Mouse (Mus musculus): Measurements from ENCODE around the gene Dmap1. TPM values are rescaled to one million over a fixed set of nuclear protein-coding genes. Genes with fewer than 3 reads are reported as not detected.

Dmap1 gene
- polyA plus RNA-seq, 1 experiment from 2014 or later: 63.6 TPM

DNA sequence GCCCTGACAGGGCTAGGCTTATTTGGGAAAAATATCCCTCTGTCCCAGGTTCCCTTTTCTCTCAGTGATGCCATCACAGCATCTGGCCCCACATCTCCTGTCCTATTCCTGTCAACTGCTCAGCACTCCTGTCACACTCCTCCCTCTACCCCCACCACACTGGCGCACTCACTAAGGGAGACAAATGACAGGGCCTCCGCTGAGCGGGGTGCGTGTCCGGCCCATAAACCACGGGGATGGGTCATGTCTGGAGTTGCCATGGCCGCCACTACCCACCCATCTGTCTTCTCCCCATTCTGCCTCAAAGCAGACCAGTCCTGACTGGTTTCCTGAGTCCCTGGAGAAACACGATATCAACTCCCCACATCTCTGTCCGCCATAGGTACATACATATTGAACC is 10.0 kb downstream of the Dmap1 start:
- H3K4me3 ChIP-seq: no peak overlapping the region
- H3K36me3 ChIP-seq: peaks cover 43% of the 10 kb centered on the region
- H3K27ac ChIP-seq: no peak overlapping the region
- no peaks in the 10 kb centered on the region for H3K9me3 ChIP-seq
- no peaks in the 10 kb centered on the region for H3K27me3 ChIP-seq (ENCODE audit: insufficient read depth, poor library complexity, severe bottlenecking)
- H3K4me1 ChIP-seq: 0 out of 2 replicates have a peak, but pooled peaks cover 5% of the 10 kb centered on the region
- 80% methylated on average over 9 of the region's 9 CpGs for WGBS
- no peak for DNase-seq (ENCODE audit: low spot score)

DNA sequence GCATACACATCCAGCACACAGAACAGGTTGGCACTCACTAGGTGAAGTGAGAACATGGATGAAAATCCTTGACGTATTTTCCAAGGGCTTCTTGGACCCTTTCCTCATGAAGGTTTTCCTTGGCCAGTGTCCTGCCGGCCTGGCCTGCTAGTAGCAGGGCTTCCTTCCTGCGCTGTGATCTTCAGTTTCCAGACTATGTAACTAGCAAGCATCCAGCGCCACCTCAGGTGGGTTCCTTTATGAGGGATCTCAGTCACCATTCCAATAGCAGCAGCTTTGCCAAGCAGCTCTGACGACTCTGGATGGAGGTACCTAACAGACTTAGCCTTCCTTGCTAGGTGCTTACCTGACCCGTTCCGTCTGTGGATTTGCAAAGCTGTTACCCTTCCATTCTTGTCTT is 12.2 kb downstream of the Dmap1 start:
- no peak overlapping the region for H3K4me3 ChIP-seq
- 74% methylated on average over 7 of the region's 7 CpGs for WGBS
- H3K27me3 ChIP-seq (ENCODE audit: insufficient read depth, poor library complexity, severe bottlenecking): no peaks in the 10 kb centered on the region
- DNase-seq (ENCODE audit: low spot score): no peak
- H3K4me1 ChIP-seq: 0 out of 2 replicates have a peak, but pooled peaks cover 5% of the 10 kb centered on the region
- H3K36me3 ChIP-seq: peaks cover 25% of the 10 kb centered on the region
- H3K9me3 ChIP-seq: no peaks in the 10 kb centered on the region
- no peak overlapping the region for H3K27ac ChIP-seq

DNA sequence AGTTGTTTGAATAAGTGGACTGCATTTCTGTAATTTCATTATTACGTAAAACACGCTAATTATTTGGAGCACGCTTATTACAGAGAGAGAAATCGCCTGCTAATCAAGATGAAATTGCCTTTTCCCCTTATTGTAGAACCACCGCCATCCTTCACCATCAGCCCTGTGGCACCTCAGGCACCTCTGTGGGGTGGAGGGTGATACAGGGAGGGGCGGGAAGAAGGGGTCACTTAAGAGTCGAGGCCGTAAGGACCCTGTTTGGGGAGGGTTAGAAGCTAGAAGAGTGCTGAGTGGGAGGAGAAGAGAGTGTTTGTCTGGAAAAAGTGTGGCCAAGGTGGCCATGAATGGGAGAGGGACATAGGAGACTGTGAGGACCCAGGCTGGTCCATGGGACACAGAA is 16.0 kb downstream of the Dmap1 start:
- DNase-seq (ENCODE audit: low spot score): no peak
- no peaks in the 10 kb centered on the region for H3K9me3 ChIP-seq
- H3K4me1 ChIP-seq: no peaks in the 10 kb centered on the region
- no peak overlapping the region for H3K4me3 ChIP-seq
- H3K36me3 ChIP-seq: peaks cover 6% of the 10 kb centered on the region; the same call in 1 of the 2 replicates
- H3K27me3 ChIP-seq (ENCODE audit: insufficient read depth, poor library complexity, severe bottlenecking): no peaks in the 10 kb centered on the region
- no peak overlapping the region for H3K27ac ChIP-seq
- WGBS: 82% methylated on average over 8 of the region's 8 CpGs

DNA sequence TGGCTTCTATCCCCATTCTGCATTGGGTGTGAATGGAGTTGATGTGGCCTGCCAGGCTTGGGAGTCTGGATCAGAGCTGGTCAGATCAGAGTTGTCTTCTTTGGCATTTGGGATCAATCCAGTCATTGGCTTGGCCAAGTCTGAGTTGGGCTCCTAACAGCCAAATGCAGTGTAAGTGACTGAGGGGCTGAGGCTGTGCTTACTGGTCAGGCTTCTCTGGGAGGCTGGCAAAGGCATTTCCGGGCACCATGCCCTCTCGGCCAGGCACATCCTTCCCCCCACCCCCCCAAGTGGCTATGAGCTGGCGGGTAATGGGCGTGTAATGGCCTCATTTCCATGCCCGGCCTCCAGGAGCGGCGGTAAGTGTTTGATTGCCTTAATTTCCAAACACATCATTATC is 16.5 kb downstream of the Dmap1 start:
- no peak for DNase-seq (ENCODE audit: low spot score)
- peaks cover 11% of the 10 kb centered on the region; the same call in 1 of the 2 replicates for H3K36me3 ChIP-seq
- 92% methylated on average over 7 of the region's 7 CpGs for WGBS
- H3K27me3 ChIP-seq (ENCODE audit: insufficient read depth, poor library complexity, severe bottlenecking): no peaks in the 10 kb centered on the region
- no peaks in the 10 kb centered on the region for H3K9me3 ChIP-seq
- no peak overlapping the region for H3K4me3 ChIP-seq
- H3K27ac ChIP-seq: no peak overlapping the region
- no peaks in the 10 kb centered on the region for H3K4me1 ChIP-seq

DNA sequence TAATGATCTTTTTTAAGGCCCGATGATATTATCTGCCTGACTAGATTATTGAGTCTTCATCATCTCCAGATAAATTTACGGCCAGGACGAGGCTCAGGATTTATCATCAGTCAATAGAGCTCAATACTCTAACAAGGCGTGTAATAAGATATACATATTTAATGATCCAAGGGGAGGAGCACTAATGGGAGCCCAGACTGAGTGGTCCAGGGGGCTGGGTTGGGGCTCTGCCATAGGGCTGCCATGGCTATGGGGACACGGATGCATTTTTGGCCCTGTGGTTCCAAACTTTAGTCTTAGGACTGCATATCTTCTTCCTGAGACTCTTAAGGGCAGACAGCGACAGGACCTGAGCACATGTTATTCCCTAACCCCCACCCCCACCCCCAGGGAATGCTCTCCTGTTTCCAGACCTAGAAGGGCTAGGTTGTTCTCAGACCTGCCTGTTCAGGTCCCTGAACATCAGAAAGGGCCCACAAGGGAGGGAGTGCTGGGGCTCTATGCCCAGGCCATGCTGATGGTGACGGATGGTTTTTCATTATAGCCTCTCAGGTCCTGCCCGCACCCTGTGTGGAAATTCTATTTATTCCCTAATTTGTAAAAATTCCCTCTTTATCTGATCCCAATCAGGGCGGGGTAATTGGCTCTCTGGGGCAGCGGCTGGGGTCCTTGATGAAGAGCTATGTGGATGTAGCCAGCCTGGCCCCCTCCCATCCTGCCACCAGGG is 17.5 kb downstream of the Dmap1 start:
- Histone ChIP-seq H3K27ac (no peak overlapping the region), H3K4me1 (no peaks in the 10 kb centered on the region), H3K36me3 (peaks cover 18% of the 10 kb centered on the region; the same call in 1 of the 2 replicates), H3K9me3 (no peaks in the 10 kb centered on the region), H3K4me3 (no peak overlapping the region), H3K27me3 (ENCODE audit: insufficient read depth, poor library complexity, severe bottlenecking) (no peaks in the 10 kb centered on the region)
- no peak for DNase-seq (ENCODE audit: low spot score)
- 82% methylated on average over 10 of the region's 10 CpGs for WGBS

DNA sequence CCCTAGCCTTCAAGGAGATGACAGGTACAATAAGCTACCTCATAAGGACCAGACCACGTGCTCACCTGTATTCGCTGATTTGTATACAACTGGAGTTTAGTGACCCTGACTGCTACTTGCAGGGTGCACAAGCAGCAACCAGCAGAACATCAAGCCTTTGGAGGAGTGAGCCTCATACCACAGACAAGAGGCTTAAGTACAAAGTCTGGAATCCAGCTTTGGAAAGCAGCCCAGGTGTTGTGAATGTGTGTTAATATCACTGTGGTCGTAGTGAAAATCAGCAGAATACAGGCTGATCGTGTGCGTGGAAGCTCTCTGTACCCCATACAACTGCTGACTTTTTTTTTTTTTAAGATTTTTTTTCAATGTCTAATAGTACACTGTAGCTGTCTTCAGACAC is 22.1 kb downstream of the Dmap1 start:
- Histone ChIP-seq H3K4me1 (peaks cover 36% of the 10 kb centered on the region), H3K4me3 (no peak overlapping the region), H3K36me3 (peaks cover 18% of the 10 kb centered on the region; the same call in 1 of the 2 replicates), H3K9me3 (no peaks in the 10 kb centered on the region), H3K27me3 (ENCODE audit: insufficient read depth, poor library complexity, severe bottlenecking) (no peaks in the 10 kb centered on the region), H3K27ac (no peak overlapping the region)
- 94% methylated on average over 5 of the region's 5 CpGs for WGBS
- no peak for DNase-seq (ENCODE audit: low spot score)

DNA sequence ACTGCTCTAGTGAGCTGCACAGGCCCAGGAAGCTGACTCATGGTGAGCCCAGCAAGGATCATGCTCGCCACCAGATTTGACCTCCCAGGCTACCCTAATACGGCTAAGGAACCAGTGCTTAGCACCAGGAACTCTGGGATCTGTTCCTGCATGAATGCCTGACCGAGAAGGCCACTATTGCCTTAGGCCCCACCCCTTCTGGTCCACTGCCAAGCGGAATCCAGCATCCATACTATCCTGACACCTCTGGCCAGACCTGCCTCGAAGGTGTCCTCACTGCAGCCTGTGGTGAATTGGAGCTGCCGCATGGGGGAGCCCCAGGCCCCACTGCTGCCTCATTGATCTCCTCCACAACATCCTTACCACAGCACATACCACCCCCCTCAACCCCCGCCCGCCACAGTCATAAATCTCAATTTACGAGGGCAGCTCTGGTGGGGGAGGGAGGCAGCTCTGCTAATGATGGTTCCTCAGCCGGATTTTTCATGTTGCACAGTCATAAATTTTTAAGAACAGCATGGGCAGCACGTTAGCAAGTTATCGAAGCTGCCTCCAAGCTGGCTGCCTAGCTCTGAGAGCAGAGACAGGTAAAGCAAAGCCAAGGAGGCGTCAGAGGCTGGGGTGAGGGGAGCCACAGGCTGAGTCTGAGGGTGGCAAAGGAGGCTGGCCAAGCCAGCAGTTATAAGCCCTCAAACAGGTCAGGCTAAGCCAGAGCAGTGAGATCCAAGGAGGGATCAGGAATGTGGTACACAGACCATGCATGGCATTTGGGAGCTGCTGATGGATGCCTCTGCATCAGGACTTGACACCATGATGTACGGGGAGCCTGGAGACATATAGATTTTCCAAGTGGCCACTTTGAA is 23.3 kb downstream of the Dmap1 start:
- Histone ChIP-seq H3K27ac (no peak overlapping the region), H3K4me3 (no peak overlapping the region), H3K36me3 (peaks cover 18% of the 10 kb centered on the region; the same call in 1 of the 2 replicates), H3K27me3 (ENCODE audit: insufficient read depth, poor library complexity, severe bottlenecking) (no peaks in the 10 kb centered on the region), H3K4me1 (peaks cover 48% of the 10 kb centered on the region), H3K9me3 (no peaks in the 10 kb centered on the region)
- DNase-seq (ENCODE audit: low spot score): no peak
- WGBS: 72% methylated on average over 14 of the region's 14 CpGs

DNA sequence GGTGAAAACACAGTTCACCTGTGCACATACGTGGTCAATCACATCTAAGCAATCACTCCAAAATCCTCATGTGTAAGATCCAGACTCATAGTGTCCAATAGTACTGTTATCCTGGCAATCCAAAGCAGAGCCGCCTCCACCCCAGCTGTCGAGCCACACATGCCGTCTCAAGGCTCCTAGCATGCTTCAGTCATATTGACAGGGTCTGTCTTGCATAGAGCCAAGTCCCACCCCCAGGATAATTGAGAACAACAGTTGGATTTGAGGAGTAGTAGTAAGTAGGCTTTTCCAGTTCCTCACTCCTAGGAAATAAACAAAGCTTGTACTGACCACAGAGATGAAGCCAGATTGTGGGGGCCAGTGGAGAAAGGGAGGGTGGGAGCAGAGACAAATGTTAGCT is 24.4 kb downstream of the Dmap1 start:
- Histone ChIP-seq H3K4me1 (peaks cover 53% of the 10 kb centered on the region), H3K9me3 (no peaks in the 10 kb centered on the region), H3K27me3 (ENCODE audit: insufficient read depth, poor library complexity, severe bottlenecking) (no peaks in the 10 kb centered on the region), H3K36me3 (peaks cover 18% of the 10 kb centered on the region; the same call in 1 of the 2 replicates), H3K27ac (no peak overlapping the region), H3K4me3 (no peak overlapping the region)
- 76% methylated on average over 4 of the region's 4 CpGs for WGBS
- no peak for DNase-seq (ENCODE audit: low spot score)

DNA sequence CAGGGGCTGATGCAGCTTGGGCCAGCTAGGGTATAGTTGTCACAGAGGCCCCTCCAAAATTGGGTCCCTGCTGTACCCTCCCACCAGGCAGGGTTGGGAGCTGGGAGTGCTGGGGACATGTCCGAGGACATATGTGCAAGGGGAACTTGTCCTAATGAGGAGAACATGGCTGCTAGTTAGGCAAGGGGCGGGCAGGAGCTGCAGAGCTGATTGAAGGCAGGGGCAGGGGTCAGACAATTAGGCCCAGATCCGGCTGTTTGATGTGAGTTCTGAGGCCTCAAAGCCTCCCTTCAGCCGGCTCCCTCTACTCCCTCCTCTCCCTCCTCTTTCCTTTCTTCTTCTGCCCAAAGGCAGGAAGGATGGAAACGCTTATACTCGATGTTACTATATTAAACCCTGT is 25.1 kb downstream of the Dmap1 start:
- no peak for DNase-seq (ENCODE audit: low spot score)
- Histone ChIP-seq H3K4me3 (no peak overlapping the region), H3K27ac (no peak overlapping the region), H3K9me3 (no peaks in the 10 kb centered on the region), H3K36me3 (peaks cover 18% of the 10 kb centered on the region; the same call in 1 of the 2 replicates), H3K27me3 (ENCODE audit: insufficient read depth, poor library complexity, severe bottlenecking) (no peaks in the 10 kb centered on the region), H3K4me1 (peaks cover 59% of the 10 kb centered on the region)
- 55% methylated on average over 6 of the region's 6 CpGs for WGBS

DNA sequence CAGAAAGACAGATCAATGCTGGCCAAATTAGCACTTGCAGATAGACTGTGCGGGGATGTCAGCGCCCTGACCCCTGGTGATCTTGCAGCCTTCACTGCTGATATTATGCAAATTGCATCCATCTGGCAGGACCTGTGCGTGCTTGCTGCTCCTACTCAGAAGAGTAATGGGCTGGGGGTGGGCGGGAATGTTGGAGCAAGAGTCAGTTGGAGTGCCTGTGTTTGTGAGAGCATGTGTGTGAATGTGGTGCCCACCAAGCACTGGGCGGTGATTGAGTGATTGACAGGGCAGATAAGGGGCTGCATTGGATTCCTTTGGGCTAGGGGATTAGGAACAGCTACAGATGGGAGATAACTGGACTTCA is 26.6 kb downstream of the Dmap1 start:
- H3K36me3 ChIP-seq: peaks cover 6% of the 10 kb centered on the region; the same call in 1 of the 2 replicates
- H3K9me3 ChIP-seq: no peaks in the 10 kb centered on the region
- 21% methylated on average over 5 of the region's 5 CpGs for WGBS
- DNase-seq (ENCODE audit: low spot score): no peak
- H3K27ac ChIP-seq: peak overlapping the region; percentile 62; the same call in 1 of the 2 replicates
- H3K4me3 ChIP-seq: no peak overlapping the region
- peaks cover 68% of the 10 kb centered on the region for H3K4me1 ChIP-seq
- H3K27me3 ChIP-seq (ENCODE audit: insufficient read depth, poor library complexity, severe bottlenecking): no peaks in the 10 kb centered on the region

DNA sequence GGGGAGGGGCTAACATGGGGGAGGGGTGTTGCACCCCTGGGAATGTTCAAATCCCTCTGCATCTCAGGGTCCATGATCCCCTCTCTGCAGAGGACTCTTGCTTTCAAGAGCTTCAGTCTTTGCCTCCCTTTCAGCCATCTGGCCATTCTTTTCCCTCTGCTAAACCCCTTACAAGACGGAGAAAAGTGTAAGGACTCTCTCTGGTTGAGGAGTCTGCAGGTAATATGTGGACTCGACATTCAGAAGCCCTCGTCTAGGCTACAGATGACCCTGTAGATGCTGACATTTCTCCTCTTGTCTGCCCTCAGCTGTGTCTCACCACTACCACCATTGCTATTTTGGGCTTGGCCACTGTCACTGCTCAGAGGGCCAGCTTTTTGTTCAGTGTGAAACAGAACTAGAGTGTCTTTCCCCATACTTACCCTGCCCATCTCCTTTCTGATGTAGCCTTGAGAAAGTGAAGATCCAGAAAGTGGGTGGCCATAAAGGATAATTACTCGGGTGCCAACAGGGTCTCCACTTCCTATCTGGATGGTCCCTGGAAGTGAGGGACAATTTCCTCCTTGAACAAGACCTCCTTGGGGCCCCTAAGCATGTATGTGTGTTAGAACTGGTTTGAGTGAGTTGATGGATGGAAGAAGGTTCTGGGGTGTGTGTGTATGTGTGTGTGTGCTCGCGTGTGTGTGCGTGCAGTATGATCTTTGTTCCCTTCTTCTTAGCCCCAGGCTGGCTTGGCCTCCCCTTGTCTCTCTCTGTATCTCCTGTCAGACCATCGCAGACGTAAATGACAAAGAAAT is 27.2 kb downstream of the Dmap1 start:
- no peaks in the 10 kb centered on the region for H3K9me3 ChIP-seq
- no peak for DNase-seq (ENCODE audit: low spot score)
- H3K36me3 ChIP-seq: peaks cover 8% of the 10 kb centered on the region; the same call in 1 of the 2 replicates
- 0 out of 2 replicates have a peak overlapping the region, but pooled peaks have one; percentile 12 for H3K4me3 ChIP-seq
- WGBS: 31% methylated on average over 9 of the region's 9 CpGs
- H3K27ac ChIP-seq: peak overlapping the region; percentile 62
- H3K4me1 ChIP-seq: peaks cover 68% of the 10 kb centered on the region
- H3K27me3 ChIP-seq (ENCODE audit: insufficient read depth, poor library complexity, severe bottlenecking): no peaks in the 10 kb centered on the region

DNA sequence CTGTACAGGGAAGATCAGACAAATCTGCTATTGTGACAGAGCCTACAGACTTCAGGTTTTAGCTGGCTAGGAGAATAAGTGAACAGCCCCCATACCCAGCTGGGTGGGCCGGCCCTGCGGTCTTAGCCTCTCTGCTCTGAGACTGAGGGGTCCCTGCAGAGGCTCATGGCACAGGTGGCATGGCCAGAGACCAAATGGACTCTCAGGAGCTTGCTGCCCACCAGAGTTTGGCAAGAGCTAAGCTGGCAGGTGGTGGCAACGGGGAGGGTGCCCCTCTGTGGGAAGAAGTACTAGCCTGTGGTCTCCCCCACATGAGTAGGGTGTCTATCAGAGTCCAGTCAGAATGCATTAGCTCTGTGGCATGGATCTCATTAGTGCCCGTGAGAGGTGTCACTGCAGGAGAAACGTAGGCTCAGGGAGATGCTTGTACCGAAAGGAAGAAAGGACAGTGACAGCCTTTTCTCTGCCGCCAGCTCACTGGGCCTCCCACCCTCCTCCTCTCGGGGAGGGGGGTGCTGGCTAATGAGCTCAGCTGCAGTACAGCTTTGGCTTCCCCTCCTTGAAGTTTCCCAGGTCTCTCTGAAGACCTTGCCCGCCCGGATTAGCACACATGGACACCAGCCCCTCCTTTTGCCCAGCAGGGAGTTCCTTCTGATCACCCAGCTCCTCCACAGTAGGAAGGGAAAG is 27.9 kb downstream of the Dmap1 start:
- 24% methylated on average over 10 of the region's 10 CpGs for WGBS
- peak overlapping the region; percentile 62 for H3K27ac ChIP-seq
- no peaks in the 10 kb centered on the region for H3K9me3 ChIP-seq
- H3K36me3 ChIP-seq: peaks cover 12% of the 10 kb centered on the region
- DNase-seq (ENCODE audit: low spot score): no peak
- peaks cover 74% of the 10 kb centered on the region for H3K4me1 ChIP-seq
- H3K27me3 ChIP-seq (ENCODE audit: insufficient read depth, poor library complexity, severe bottlenecking): no peaks in the 10 kb centered on the region
- H3K4me3 ChIP-seq: 0 out of 2 replicates have a peak overlapping the region, but pooled peaks have one; percentile 12

Data from heart, embryonic 10.5 days (tissue).